13 mouse cellular contexts compared by ENCODE assay signal in genomic region chr19:21805305-21805704, GRCm38 (mm10). TPM values are rescaled to one million over a fixed set of nuclear protein-coding genes. Genes with fewer than 3 reads are reported as not detected.
A peak's percentile ranks its signal among the peaks of the same experiment; 100 is the strongest.
DNase-seq lines count a peak whose midpoint lies in the region; ATAC-seq and TF ChIP-seq lines count a peak whose summit lies in the region.
"Had no signal": no experiment of that assay in that cellular context is flagged by ENCODE, and none has a peak within 500 bp of the region (broad histone marks: within the 10 kb centered on the region; RNA-seq: fewer than 3 reads in every experiment).

No protein-coding gene starts in this region.

- no peak overlapping the region for H3K9ac ChIP-seq in midbrain, embryonic 11.5 days (ENCODE audit: low read length)
- H3K9ac ChIP-seq in forebrain, postnatal 0 days, result no peak overlapping the region
- H3K9ac ChIP-seq: kidney, embryonic 15.5 days; liver, embryonic 12.5 days had no signal

- WGBS in cerebellum, adult 2 months, result 16% methylated on average over 3 of the region's 3 CpGs
- 93% methylated on average over 3 of the region's 3 CpGs for WGBS in midbrain, embryonic 11.5 days
- 82% methylated on average over 3 of the region's 3 CpGs for WGBS in forebrain, postnatal 0 days

- H3K36me3 ChIP-seq in midbrain, embryonic 11.5 days (ENCODE audit: control insufficient read depth, insufficient read depth, low read length), result peaks cover 57% of the 10 kb centered on the region
- peaks cover 53% of the 10 kb centered on the region for H3K36me3 ChIP-seq in forebrain, postnatal 0 days (ENCODE audit: insufficient read depth)

- no peak for TF ChIP-seq CTCF in cerebellum, adult 2 months (IDR thresholded peaks at IDR 0.05; ENCODE audit: borderline replicate concordance, insufficient read depth, low read depth, low read length)
- no peak for TF ChIP-seq CTCF in forebrain, postnatal 0 days (IDR thresholded peaks at IDR 0.05; ENCODE audit: low read depth)

- H3K9me3 ChIP-seq in midbrain, embryonic 11.5 days (ENCODE audit: control insufficient read depth, low read length), result no peaks in the 10 kb centered on the region
- H3K9me3 ChIP-seq in forebrain, postnatal 0 days (ENCODE audit: low read length), result no peaks in the 10 kb centered on the region
- H3K9me3 ChIP-seq: kidney, embryonic 15.5 days; liver, embryonic 12.5 days; midbrain, embryonic 10.5 days had no signal

- intact Hi-C loops in left cerebral cortex, postnatal 4 days (cut with DNase I), result no loop called here
- intact Hi-C loops in left cerebral cortex, postnatal 36 days (cut with DNase I), result no loop called here

- no peak for TF ChIP-seq POLR2A in cerebellum, adult 2 months (IDR thresholded peaks at IDR 0.05; ENCODE audit: borderline replicate concordance, insufficient read depth, low read length)

- ATAC-seq in cerebellum, adult (ENCODE audit: insufficient number of reproducible peaks, low FRiP score, low TSS enrichment), result peak; percentile 61; the same call in 1 of the 2 replicates
- no peak for ATAC-seq in midbrain, embryonic 11.5 days (ENCODE audit: low FRiP score)
- no peak for ATAC-seq in forebrain, postnatal 0 days
- ATAC-seq: forebrain, embryonic 16.5 days; liver, embryonic 12.5 days had no signal

- H3K4me2 ChIP-seq in midbrain, embryonic 11.5 days, result no peak overlapping the region
- H3K4me2 ChIP-seq in forebrain, postnatal 0 days (ENCODE audit: low read depth), result no peak overlapping the region
- H3K4me2 ChIP-seq: kidney, embryonic 15.5 days; liver, embryonic 12.5 days had no signal

- H3K4me1 ChIP-seq in cerebellum, adult 2 months (ENCODE audit: control insufficient read depth, insufficient read depth, low read length), result peaks cover 5% of the 10 kb centered on the region
- no peaks in the 10 kb centered on the region for H3K4me1 ChIP-seq in midbrain, embryonic 11.5 days (ENCODE audit: control insufficient read depth, insufficient read depth, low read length)
- no peaks in the 10 kb centered on the region for H3K4me1 ChIP-seq in forebrain, postnatal 0 days (ENCODE audit: insufficient read depth)
- H3K4me1 ChIP-seq: kidney, embryonic 15.5 days had no signal

- DNase-seq in cerebellum, adult 11 months, result no peak
- peak; percentile 45 for DNase-seq in left cerebral cortex, adult 11 months (ENCODE audit: low spot score)
- DNase-seq in left cerebral cortex, postnatal 4 days, result no peak
- peak; percentile 51 to 85 for DNase-seq in cerebellum, adult 2 months
- peak; percentile 58 to 60 for DNase-seq in left cerebral cortex, postnatal 36 days (ENCODE audit: low spot score in 2 of 2)
- DNase-seq in midbrain, embryonic 11.5 days (ENCODE audit: low spot score, missing footprints), result no peak
- no peak for DNase-seq in forebrain, postnatal 0 days
- DNase-seq: heart, postnatal 14 days had no signal

- H3K27ac ChIP-seq in cerebellum, adult 2 months (ENCODE audit: insufficient read depth, low read length), result no peak overlapping the region
- no peak overlapping the region for H3K27ac ChIP-seq in midbrain, embryonic 11.5 days (ENCODE audit: low read depth, low read length)
- H3K27ac ChIP-seq in forebrain, postnatal 0 days (ENCODE audit: low read depth, low read length), result no peak overlapping the region
- H3K27ac ChIP-seq: kidney, embryonic 15.5 days; liver, embryonic 12.5 days; midbrain, embryonic 10.5 days had no signal

- H3K27me3 ChIP-seq in cerebellum, adult 2 months (ENCODE audit: control insufficient read depth, insufficient read depth, low read length), result no peaks in the 10 kb centered on the region
- no peaks in the 10 kb centered on the region for H3K27me3 ChIP-seq in midbrain, embryonic 11.5 days (ENCODE audit: control insufficient read depth, insufficient read depth, low read length)
- no peaks in the 10 kb centered on the region for H3K27me3 ChIP-seq in forebrain, postnatal 0 days (ENCODE audit: insufficient read depth, low read length)
- H3K27me3 ChIP-seq: kidney, embryonic 15.5 days; liver, embryonic 12.5 days had no signal

- H3K4me3 ChIP-seq in cerebellum, adult 2 months (replicated peaks; ENCODE audit: insufficient read depth, low read depth, low read length), result no peak overlapping the region
- no peak overlapping the region for H3K4me3 ChIP-seq in midbrain, embryonic 11.5 days (ENCODE audit: low read depth, low read length)
- no peak overlapping the region for H3K4me3 ChIP-seq in forebrain, postnatal 0 days (ENCODE audit: low read depth, low read length)
- H3K4me3 ChIP-seq: kidney, embryonic 15.5 days; liver, embryonic 12.5 days; midbrain, embryonic 10.5 days had no signal

RNA-seq across cellular contexts. Expression of gene Cemip2, which starts 27.2 kb away (rescaled TPM):
- 10 to 100 TPM; 27.9 to 28.3 TPM for total RNA-seq in left cerebral cortex, postnatal 4 days (2021)
- 9.9 and 11.0 TPM in 2 replicates for polyA plus RNA-seq in cerebellum, adult 2 months (2012; rRNA removed)
- total RNA-seq in left cerebral cortex, postnatal 36 days (2021), result 10 to 100 TPM; 12.3 to 15.9 TPM
- polyA plus RNA-seq in midbrain, embryonic 11.5 days (2014; fragmentation: Nextera tagmentation; extraction: Ambion mirVana), result 83.7 and 86.7 TPM in 2 replicates
- total RNA-seq in forebrain, postnatal 0 days (2014; rRNA removed), result 30.7 and 42.5 TPM in 2 replicates
- 13.4 and 17.4 TPM in 2 replicates for polyA plus RNA-seq in forebrain, postnatal 0 days (2015; fragmentation: Nextera tagmentation; extraction: Ambion mirVana)

Comparison
In these comparisons a context has a peak if more than half of its experiments do, and no peak if none do; other contexts are left out.
1. DNase-seq: peak in left cerebral cortex, adult 11 months (single experiment), cerebellum, adult 2 months (2 of 2) and left cerebral cortex, postnatal 36 days (2 of 2); none in cerebellum, adult 11 months (single experiment), left cerebral cortex, postnatal 4 days (single experiment), midbrain, embryonic 11.5 days (single experiment) and forebrain, postnatal 0 days (single experiment).